Mouse (Mus musculus): ENCODE data around the gene Npl.

The Npl gene

DNA sequence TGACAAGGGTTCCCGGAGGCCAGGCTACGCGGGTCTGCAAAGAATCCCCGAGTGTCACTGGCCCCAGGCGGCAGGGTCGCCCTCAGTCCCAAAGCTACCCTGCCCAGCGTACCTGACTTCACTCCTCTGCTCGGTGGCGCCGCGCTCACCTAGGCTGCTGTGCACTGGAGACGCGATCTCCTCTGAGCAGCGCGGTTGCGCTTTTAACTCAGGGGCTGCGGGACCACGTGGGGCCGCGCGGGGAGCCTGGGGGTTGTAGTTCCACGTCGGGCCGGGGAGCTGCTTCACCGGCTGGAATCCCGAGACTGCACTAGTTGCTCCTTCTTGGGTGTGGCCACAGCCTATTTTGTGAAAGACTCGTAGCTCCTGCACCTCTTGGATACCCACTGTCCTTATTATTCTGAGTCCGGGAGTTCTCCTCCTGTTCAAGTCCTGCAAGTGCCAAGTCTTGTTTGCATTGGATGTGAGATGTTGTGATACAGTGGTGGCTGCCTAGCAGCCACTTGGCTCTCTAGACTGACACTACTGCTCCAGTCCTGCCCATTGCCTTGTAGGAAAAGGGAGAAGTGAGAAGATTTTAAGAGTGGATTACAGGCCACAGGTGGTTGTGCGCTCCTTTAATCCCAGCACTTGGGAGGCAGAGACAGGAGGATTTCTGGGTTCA is at the start of gene Npl:
Gene Npl (minus strand): TSS at position 510 of the 664 bp plus-strand sequence.
- DNase-seq: peak; percentile 79

DNA sequence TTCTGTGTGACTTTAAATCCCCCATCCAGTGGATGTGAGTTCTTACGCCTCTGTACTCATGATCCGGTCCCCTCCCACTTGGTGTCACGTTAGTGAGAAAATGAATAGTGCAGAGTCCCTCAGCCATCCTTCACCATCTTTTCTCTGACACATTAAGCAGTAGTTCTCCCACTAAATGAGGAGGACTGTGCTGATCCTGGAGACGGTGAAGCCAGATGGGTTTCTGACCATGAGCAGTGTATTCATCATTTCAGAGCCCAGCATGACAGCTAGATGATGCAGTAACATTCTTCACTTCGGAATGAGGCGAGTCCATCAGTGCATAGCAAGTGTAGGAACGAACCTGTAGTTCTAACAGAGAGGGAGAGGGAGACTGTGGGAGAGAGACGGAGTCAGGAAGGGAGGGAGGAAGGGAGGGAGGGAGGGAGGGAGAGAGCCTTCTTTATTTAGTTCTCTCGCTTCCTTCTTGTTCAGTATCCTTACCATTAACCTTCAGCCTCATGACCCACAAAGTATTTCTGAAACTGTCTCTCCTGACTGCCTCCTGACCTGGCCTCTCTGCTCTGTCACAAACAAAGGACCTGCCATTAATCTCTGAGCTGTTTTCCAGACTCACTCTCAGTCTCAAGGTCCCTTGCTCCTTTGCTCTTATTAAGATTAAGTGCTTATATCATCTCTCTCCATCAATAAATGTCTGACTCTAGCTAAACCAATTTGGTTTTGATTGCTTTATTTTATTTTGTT is 49.6 kb upstream of the Npl start:
- no peak for DNase-seq

DNA sequence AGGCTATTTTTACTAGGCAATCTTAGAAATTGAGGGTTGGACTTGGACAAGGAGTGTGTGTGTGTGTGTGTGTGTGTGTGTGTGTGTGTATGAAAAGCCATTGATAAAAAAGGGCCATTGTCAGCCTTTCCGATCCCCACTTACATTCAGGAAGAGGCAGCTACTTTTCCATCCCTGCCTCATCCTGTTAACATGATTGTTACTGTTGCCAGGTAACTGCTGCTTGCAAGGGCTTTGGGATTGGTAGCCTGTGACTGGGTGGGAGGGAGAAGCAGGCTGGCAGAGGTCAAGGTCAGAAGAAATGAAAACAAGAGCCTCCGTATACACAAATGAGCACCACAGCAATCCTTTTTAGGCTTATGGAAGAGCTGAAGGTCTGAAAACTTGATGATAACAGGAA is 48.9 kb upstream of the Npl start:
- DNase-seq: no peak

DNA sequence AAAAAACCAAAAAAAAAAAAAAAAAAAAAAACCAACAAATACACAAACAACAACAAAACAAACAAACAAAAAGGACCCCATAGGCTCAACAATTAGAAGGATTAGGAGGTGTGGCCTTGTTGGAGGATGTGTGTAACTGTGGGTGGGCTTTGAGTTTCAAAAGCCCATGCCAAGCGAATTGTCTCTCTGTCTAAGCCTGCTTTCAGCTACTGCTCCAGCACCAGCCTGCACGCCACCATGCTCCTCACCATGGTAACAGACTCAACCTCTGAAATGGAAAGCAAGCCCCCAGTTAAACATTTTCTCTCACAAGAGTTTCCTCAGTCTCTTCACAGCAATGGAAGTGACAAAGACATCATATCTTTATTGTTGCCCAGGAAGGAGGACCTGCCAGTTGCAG is 43.8 kb upstream of the Npl start:
- no peak for DNase-seq

DNA sequence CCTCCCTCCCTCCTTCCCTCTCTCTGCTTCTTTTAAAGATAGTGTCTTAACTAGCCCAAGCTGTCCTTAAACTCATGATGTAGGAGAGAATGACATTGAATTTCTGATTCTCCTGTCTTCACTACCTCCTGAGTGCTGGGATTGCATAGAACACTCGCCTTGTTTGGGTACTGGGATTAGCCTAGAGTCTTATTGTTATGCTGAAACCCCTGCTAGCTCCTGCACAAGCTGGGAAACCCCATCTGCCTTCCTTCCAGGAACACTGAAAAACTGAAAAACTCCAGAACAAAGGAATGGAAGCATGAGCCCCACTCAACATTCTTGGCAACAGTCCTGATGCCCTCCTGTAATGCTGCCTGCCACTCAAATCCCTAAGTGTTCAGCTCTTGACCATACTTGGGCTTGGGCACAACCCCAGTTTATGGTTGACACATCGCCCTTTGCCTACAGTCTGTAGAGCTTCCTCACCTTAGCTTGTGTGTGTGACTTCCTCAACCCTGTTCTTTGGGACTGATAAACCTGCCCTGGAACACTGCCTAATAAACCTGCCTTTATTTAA is 40.4 kb upstream of the Npl start:
- no peak for DNase-seq

DNA sequence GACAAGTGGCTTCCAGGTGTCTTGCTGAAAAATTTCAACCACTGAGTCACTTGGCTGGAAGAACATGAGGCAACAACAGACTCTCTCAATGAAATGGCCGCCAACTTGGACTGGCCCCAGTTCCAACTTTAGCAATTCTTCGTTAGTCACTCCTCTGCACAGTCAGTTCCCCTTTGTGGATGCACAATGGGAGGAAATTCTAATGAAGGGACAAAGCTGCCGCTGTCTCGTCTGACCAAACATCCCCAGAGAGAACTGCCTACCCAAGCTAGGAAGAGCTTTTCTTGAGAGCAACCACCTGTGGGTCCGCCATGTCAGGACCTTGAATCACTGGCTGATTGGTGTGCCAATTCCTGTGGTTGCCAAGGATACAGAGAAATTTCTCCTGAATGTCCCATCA is 38.1 kb upstream of the Npl start:
- no peak for DNase-seq

DNA sequence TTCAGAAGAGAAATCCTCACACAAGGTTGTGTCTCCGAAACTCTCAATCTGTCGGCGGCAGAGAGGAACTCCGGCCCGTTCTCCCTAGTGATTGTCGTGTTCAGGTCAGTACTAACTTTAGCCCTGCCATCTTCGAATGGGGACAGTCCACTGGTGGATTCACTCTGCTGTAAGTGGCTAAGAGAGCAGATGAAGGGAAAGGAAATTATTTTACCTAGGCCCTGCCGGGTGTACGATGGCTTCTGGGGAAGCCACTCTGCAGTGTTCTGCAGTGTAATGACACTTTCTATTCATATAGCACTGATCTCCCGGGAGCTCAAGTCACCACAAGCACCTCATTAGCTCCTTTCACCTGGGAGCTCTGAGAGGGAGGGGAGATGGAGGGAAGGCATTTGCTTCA is 37.0 kb upstream of the Npl start:
- DNase-seq: no peak

DNA sequence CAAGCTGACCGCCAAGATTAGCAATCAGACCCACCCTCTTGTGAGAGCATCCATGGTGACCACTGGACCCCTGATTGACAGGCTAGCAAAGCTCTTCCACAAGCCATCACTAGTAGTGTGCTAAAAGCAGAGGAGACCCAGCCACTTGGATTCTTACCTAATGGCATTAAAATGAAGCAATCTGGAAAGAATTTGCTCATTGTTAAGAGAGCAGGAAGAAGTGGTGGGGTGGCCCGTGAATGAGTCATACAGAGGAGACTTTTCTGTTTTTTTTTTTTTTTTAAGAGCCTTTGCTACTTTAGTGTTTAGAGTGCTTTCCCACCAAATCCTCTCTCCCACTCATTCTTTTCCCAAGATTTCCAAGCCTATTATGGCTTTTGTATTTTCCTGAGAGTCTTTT is 35.9 kb upstream of the Npl start:
- no peak for DNase-seq

DNA sequence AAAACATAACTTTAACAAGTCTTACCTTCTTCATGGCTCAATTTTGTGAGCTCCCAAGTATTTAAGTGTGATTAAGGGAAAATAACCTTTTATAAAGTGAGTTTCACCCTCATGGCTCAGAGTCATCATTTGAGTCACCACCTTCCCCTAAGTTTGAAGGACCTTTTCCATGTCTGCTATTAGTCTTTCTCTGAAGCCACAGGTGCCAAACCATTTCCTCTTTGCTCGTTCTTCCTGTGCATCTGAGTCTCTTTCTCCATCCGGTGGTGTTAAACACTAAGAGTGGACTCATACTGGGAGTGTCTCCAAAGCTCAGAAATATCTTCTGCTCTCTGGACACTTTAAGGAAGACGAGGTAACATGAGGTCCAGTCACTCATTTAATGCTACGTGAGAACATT is 33.3 kb upstream of the Npl start:
- no peak for DNase-seq

DNA sequence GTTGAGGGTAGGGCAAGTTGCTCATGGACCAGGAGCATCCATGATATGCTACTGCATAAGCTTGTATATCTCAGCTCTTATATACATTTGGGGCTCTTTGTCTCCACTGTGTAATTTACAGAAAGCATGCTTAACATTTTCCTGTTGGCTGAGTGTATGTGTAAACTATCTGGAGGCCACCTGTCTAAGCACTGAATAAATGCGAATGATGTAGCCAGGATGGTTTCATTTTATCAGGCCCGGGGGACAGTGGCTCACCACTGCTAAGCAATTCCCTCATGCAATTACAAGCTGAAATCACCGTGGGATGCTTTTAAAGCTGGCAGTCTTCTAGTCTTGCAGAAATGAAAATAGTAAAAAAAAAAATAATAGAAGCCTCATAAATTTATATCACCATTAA is 24.9 kb upstream of the Npl start:
- DNase-seq: no peak

DNA sequence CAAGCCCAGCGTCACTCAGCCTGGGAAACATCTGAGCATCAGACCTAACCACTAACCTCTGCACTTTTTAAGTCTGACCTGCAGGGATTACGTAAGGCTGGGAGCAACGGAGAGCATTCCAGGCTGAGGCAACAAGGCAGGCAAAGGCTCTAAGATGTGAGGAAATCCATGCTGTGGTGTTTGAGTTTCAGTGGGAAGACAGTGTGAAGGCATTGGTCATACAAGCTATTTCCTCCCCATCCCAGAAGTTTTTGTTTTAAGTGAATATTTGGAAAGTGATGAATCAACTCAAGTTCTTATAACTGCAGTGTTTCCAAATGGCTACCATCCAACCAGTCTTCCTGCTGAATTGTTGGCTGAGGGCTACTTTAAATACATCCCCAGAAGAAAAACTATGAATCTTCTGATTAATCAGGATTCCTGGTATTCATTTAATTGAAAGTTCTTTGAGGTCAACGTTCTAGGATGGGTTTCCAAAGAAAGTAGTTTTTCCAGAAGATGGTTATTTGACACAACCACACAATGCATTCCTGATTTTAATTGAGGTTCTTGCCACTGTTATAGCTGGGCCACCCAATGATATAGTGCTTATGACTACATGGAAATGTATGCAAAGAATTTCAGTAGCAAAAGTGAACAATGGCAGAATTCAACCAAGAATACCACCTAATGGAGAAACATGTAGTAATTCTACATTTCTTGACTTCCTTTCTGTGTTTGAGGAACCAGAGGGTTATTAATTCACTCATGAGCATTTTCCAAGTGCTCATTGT is 22.6 kb upstream of the Npl start:
- DNase-seq: no peak

DNA sequence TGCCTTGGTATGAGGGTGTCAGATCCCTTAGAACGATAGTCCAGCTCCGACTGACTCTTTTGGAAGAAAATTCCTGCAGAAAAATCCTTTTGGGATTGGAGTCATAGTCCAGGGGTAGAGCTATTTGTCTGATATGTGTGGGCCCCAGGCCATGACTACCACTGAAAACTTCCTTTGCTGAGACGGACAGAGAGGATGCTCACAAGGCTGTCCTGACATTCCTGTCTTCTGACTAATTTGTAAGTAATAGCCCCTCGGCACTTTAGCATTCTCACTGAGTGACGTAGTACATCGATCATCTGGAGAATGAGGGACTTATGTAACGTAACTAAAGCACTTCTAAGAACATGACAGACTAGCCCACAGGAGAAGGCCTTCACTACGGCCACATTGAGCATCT is 15.9 kb upstream of the Npl start:
- DNase-seq: no peak

DNA sequence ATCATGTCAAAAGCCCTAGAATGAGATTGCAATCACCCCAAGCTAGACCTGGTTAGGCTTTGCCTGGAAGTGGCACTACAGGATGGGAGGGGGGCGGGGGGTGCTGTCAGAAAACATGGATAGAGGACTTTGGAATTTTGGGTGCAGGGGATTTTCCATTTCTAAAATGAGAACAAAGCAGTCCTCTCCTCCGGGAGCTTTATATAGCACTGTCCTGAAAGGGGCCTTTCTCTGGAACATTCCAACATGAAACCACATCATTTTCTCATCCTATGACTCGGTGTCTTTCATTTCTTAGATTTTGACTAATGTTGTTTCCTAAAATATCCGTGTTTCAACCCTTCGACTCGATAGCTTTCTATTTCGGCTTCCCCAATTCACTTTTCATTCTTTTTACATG is 14.9 kb upstream of the Npl start:
- no peak for DNase-seq

DNA sequence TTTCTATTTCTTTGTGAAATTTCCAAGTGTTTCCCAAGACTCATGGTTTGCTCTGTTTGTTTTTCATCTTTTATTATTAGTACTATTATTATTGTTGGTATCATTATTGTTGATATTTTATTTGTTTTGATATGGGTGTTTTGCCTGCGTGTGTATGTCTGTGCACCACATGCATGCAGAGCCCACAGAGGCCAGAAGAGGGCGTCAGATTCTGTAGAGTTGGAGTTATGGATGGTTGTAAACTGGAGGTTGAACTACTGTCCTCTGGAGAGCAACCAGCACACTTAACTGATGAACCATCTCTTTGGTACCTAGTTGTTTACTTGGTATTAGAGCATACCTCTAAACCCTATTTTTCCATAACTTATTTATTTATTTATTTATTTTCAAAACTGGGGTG is 13.8 kb upstream of the Npl start:
- DNase-seq: no peak

DNA sequence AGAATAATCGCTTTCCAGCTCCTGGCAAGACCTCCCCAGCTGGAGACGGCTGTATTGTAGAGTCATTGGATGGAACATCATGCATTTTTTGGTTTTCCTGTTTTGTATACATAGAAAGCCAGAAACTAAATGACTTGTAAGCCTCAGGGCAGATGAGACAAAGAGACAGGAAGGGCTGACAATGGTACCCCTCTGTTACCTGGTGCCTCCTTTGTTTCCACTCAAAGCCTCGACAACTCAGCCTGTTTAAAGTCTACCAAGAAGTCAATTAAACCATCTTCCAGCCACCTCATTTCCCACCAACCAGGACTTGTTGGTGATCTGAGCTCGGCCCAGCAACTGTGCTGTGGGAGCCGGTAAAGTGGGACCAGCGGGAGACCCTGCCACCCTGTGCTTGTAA is 11.0 kb upstream of the Npl start:
- no peak for DNase-seq

DNA sequence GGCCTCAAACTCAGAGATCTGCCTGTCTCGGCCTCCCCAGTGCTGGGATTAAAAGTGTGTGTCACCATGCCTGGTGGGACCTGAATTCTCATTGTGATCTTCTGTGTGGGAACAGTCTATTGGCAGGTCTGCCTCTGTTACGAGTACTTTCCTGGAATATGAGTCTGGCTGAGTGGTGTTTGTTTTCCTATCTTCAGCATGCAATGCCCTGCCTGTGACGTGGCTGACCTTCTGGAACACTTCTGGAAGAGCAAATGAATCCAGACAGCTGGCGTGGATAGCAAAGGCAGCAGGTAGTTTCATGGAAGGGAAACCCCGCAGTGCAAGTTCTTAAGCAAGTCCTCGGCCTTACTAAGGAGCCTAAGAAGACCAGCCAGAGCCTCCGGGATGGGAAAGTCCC is 9.9 kb upstream of the Npl start:
- no peak for DNase-seq

DNA sequence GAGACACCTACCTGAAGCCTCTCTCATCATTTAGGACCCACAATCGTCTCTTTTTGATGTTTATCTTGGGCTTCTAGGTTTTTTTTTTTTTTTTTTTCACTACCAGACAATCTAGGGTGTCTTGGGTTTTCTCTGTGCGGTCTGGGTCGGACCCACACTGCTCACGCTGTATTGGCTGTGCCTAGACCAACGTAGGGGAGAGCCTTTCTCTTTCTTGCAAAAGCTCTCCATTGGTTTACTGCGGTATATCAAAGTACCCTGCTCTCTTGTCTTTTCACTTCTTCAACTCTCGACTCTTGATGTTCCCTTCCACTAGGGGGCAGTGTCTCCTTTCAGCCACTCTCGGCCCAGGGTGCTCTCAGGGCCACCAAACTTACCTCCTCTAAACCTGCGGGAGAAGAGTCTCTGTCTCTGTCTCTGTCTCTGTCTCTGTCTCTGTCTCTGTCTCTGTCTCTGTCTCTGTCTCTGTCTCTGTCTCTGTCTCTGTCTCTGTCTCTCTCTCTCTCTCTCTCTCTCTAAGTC is 9.3 kb upstream of the Npl start:
- peak; percentile 65 for DNase-seq

DNA sequence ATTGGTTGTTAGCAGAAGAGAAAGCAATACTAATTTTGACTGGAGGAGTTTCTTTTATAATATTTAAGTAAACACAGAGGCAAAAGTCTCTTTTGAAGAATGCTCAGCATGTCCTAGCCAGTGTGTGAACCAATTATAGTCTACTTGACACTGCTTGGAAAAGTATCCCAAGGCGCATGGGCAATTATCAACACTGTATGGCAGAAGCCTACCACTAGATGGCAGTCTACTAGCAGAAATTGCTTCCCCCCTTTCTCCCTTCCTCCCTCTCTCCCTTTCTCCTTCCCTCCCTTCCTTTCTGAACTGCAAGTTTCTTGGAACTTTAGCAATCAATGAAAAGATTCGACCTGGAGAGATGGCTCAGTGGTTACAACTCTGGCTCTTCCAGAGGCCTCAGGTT is 7.1 kb upstream of the Npl start:
- no peak for DNase-seq

DNA sequence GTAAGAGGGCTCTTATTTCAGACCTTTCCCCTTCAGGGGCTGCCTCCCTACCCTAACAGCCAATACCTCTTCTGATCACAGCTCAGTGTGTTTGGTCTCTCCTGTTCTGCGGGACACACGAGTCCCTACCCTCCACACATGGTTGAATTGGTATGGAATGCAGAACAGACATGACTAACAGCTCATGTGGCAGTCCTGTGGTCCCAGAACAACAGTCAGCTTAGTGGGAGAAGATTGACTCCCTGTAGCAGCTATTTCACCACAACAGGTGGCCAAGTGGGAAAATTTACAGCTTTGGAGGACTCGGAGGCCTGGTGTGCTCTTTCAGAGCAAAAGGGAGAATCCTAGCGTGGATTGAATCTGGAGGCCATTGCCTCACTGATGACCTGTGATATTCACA is 6.4 kb upstream of the Npl start:
- no peak for DNase-seq

DNA sequence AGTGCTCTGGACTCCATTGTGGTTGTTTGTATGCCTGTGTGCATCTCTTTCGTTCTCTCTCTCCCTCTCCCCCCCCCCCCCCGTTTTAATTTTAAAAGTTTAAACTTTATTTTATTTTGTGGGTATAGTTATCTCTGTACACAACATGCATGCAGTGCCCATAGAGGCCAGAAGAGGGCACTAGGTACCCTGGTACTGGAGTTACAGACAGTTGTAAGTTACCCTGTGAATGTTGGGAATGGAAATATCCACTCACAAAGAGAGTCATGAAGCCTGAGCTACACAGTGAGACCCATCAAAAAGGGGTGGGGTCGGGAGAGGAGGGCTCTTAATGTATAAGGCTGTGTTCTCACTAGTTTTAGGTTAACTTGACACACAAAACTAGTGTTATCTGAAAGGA is 969 bp upstream of the Npl start:
- peak; percentile 65 for DNase-seq

DNA sequence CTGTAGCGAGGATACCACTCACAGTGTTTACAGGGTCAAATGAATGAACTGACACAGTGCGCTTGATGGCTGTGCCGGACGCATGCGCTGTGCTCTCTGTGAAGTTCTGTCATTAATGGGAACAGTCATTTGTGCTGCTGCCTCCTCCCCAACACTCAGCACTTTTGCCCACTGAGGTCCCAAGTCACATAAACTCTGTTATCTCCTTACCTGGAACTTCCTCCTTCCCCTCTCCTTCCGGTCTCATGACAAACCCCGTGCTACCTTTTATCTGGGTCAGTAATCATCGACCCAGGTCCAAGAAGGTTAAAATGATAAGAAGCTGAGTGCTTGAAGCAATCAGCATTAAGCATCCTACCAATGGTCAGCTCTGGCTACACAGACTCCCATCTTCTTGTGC is 2.3 kb downstream of the Npl start:
- DNase-seq: no peak

DNA sequence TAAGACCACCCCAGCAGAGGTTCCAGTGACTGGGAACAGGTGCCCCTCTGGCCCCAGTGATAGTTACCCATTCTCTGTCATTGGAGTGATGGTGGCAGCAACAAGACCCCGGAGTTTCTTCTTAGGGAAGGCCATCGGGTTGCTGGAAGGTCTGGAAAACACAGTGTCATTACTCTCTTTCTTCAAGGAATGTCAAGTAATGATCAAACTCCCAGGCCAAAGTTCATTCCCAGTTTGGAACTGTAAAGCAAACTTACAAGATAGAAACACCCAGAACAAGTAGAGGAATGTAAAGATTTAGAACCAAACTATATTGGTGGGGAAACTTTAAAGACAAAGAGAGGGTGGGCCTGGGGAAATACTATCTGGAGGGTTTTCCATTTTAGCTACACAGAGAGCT is 4.6 kb downstream of the Npl start:
- DNase-seq: no peak

DNA sequence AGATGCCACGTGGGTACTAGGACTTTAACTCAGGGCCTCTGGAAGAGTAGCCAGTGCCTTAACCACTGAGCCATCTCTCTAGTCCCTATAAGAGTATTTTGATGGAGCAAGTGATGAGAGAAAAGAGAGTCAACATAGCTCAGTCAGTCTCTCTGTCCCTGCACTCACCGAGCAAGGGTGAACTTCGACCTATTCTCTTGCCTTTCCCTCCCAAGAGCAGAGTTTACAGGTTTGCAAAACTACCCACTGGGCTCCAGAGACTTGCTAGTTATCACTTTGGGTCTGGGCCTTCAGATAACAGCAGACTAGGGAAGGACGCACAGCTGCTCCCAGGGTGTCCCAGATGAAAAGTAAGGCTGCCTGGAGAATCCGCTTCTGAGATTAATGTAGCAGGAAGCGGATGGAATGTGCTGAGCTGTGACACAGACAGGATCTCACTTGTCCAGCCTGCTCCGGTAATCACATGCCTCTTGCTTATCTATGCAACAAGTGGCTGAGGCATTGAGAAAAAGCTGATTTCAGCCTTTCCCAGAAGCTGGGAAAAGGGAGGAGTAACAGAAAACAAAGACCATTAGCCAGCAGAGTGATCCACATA is 7.0 kb downstream of the Npl start:
- no peak for DNase-seq
